Mouse (Mus musculus) erythroid progenitor cell, adult 5-6 weeks (primary cell): ENCODE measurements around the gene Heatr5b. TPM values are rescaled to one million over a fixed set of nuclear protein-coding genes. Genes with fewer than 3 reads are reported as not detected.
"Not testable (repeated sequence)": the region's sequence is repeated elsewhere in the genome, so short reads cannot be mapped to it uniquely, and the experiment has no call there.

Experiments used
- ATAC-seq: replicated peaks from 2 replicates; pipeline ENCODE4 v1.8.0; 2016; ENCODE audit warnings: moderate number of reproducible peaks, mild to moderate bottlenecking, moderate TSS enrichment, inconsistent platforms; ENCODE audit not compliant: poor library complexity, low FRiP score, severe bottlenecking
- total RNA-seq, 2 experiments: library from RNA; stranded (forward) in 1 of 2; stranded (reverse) in 1 of 2; fragments of 150-400 nt in 1 of 2; fragments of 186-747, 209-891 nt in 1 of 2; gene quantifications; 2 replicates each; pipeline versions ENCODE4 v1.2.3 to v1.2.4; 2015 to 2017; ENCODE audit warnings: low replicate concordance in 2 of 2

Heatr5b gene
- 6.5 and 8.4 TPM in 2 replicates for total RNA-seq (2015; ENCODE audit: low replicate concordance)
- total RNA-seq (2017; ENCODE audit: low replicate concordance), result 3.3 and 5.4 TPM in 2 replicates

GRCm38 (mm10) chr17:78834856-78835835 is at the start of gene Heatr5b, which contains the start of gene Gpatch11:
Heatr5b (minus strand) TSS chr17:78835364.
Gpatch11 (plus strand) TSS chr17:78835567.
- ATAC-seq, result peak; percentile 91

DNA sequence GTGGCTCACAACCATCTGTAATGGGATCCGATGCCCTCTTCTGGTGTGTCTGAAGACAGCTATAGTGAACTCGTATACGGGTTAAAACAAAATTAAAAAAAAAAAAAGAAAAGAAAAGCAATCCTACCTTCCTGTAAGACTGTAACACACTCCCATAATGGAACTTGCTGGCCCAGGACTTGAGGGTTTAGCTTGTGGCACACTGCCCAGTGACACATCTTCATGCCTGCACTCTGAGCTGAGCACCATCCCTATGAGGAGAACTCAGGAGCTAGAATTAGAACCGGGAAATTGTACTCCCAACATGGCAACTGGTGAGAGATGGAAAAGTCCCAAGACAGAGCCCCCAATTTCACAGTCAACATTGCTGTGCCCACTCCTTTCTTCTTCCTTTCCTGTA is 48.1 kb upstream of the Heatr5b start:
- ATAC-seq, result no peak

GRCm38 (mm10) chr17:78882401-78883112 is 47.4 kb upstream of the Heatr5b start, which contains the start of gene Eif2ak2:
Eif2ak2 (minus strand) TSS chr17:78882573.
- ATAC-seq, result peak; percentile 98

DNA sequence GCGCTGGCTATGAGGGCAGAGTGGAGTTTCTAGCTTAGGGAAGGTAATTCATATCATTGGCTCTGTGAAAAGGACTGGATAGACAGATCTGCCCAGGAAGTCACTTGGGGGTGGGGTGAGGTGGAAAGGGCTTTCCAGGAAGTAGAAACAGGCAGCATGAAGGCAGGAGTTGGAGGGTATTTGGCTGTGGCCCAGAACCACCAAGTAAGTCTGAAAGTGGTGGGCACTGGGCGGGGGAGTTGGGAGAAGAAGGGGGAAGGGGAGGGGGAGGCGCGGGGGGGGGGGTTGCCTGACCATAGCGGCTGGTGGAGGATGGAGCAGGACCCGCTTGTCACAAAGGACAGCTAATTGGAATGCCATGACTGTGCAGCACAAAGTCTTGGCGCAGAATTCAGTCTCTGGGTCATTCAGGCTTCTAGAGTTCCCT is 46.7 kb upstream of the Heatr5b start:
- ATAC-seq, result peak; percentile 52

GRCm38 (mm10) chr17:78873886-78874285 is 38.7 kb upstream of the Heatr5b start:
- no peak for ATAC-seq

DNA sequence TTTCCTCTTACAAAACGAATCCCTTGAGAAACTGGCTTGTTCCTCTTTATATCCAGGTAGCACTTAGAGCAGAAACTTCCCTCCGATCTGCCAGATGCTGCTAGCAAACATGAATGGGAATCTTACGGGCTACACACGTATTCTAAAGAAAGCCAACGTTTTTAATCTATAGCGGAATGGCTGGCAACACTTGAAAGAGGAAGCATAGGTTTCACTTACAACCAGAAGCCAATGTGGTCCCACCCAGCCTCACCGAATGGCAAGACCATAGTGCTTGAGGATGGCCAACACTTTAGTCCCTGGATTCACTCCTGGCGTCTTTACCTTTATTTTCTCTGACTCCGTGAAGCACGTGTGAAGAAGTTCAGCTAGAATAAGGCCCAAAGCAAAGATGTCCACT is 21.1 kb upstream of the Heatr5b start:
- no peak for ATAC-seq

DNA sequence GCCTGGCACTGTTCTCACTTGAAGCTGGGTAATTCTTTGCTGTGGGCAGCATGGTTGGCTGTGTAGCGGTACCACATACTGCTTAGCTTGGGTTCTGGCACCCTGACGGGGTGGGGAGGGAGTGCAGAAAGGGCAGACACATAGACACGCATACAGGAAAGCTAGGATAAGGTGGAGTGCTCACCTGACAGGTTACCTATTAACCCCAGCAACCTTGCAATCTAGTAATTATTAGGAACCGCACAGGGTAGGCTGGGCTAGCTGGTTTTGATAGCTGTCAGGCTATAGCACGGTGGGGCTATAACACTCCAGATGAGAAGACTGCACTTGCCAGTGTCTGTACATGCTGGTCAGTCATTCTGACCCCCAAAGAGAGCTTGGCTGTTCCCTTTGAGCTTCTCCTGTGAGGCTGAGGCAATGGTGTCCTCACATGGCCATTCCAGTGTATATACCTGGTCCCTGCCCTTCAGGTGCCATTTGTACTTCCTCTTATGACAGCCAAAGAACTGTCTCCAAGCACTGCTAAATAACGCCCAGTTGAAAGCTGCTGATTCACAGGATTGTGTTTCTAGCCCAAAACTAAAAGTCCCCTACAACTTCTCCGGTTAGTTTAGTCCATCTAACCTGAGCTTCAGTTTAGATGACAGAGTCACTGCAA is 7.2 kb upstream of the Heatr5b start:
- no peak for ATAC-seq

GRCm38 (mm10) chr17:78836056-78836455 is 892 bp upstream of the Heatr5b start:
- ATAC-seq, result no peak

- no peak for ATAC-seq
Observed at GRCm38 (mm10) chr17:78824346-78824745, 10.8 kb downstream of the Heatr5b start.

GRCm38 (mm10) chr17:78809582-78809981 is 25.6 kb downstream of the Heatr5b start:
- no peak for ATAC-seq

GRCm38 (mm10) chr17:78809019-78809418 is 26.1 kb downstream of the Heatr5b start:
- no peak for ATAC-seq

- ATAC-seq, result no peak
Observed at GRCm38 (mm10) chr17:78797222-78797621, 37.9 kb downstream of the Heatr5b start.

- ATAC-seq, result no peak
Observed at GRCm38 (mm10) chr17:78794390-78794789, 40.8 kb downstream of the Heatr5b start.

GRCm38 (mm10) chr17:78792122-78792521 is 43.0 kb downstream of the Heatr5b start:
- ATAC-seq, result no peak

- ATAC-seq, result no peak
Observed at GRCm38 (mm10) chr17:78791690-78792070, 43.5 kb downstream of the Heatr5b start.

DNA sequence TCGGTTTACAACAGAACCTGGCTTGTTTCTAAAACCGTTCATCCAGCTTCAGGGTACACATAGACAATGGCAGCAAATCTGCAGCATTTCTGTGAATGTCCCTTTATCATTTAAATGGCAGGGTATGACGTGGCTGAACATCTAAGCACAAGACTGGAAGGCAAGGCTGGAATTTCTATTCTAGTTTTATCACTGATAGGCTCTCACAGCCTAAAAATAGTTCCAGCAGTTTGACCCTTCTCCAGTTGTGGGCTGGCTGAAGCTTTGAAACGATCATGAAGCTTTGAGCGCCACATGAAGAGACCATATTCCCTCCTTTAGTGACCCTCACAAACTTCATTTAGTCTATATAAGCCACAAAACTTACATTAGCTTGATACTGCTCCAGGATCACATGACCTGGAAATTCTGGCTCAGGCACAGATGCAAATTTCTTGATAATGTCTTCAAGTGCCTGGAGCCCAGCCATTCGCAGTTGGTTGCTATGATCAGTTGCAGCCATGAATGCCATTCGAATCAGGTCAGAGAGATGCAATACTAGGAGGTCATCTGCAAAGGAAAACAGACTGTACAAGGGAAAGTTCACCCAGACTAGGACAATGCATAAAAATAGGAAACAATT is 44.0 kb downstream of the Heatr5b start:
- ATAC-seq, result no peak

- not testable (repeated sequence) for ATAC-seq
Observed at GRCm38 (mm10) chr17:78788273-78788672, 46.9 kb downstream of the Heatr5b start.

DNA sequence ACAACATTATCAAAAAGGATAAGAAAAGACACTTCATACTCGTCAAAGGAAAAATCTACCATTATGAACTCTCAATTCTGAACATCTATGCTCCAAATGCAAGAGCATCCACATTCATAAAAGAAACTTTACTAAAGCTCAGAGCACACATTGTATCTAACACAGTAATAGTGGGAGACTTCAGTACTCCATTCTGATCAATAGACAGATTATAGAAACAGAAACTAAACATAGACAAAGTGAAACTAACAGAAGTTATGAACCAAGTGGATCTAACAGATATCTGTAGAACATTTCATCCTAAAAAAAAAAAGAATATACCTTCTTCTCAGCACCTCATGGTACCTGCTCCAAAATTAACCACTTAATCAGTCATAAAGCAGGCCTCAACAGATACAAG is 56.4 kb downstream of the Heatr5b start:
- no peak for ATAC-seq

DNA sequence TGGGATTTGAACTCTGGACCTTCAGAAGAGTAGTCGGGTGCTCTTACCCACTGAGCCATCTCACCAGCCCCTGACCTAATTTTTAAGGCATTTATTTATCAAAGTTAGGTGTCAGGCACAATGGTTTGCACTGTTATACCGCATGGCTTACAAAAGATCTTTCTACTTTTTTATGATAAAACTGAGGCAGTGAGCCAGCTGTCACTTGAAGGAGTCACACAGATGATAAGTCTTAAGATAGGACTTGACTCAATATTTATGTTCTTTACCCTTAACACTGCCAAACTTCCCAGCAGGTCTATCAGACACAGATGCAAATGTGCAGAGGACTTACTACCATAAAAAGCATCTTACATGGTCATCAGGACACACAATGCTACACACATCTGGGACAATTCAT is 62.8 kb downstream of the Heatr5b start:
- no peak for ATAC-seq

- ATAC-seq, result no peak
Observed at GRCm38 (mm10) chr17:78770932-78771331, 64.2 kb downstream of the Heatr5b start.
